Mouse (Mus musculus) forebrain, postnatal 0 days (tissue): ENCODE data around the gene Gdf2. TPM values are rescaled to one million over a fixed set of nuclear protein-coding genes. Genes with fewer than 3 reads are reported as not detected.
A peak's percentile ranks its signal among the peaks of the same experiment; 100 is the strongest.

Experiments
- ATAC-seq: fragments of 200-750 bp; cut with Nextera tagmentation; 2 replicates; pipeline ENCODE4 v1.8.0; 2017; ENCODE audit warnings: mild to moderate bottlenecking, moderate library complexity
- DNase-seq: peaks from one replicate; pipeline ENCODE4 v3.0.0-alpha.2; 2015
- H3K27ac ChIP-seq: fragments of 300-500 bp; sonication (generic); 2 replicates; pipeline ENCODE4 v1.5.1; 2014; ENCODE audit warnings: low read depth, mild to moderate bottlenecking, antibody characterized with exemption, low read length, moderate library complexity, mixed read lengths
- H3K27me3 ChIP-seq: fragments of 300-500 bp; sonication (generic); 2 replicates; pipeline ENCODE4 v1.6.1; 2014; ENCODE audit warnings: mild to moderate bottlenecking, low read length, mixed read lengths; ENCODE audit not compliant: insufficient read depth
- H3K36me3 ChIP-seq: fragments of 300-500 bp; sonication (generic); 2 replicates; pipeline ENCODE4 v1.6.1; 2014; ENCODE audit warnings: mild to moderate bottlenecking, moderate library complexity; ENCODE audit not compliant: insufficient read depth
- H3K4me1 ChIP-seq: fragments of 300-500 bp; sonication (generic); 2 replicates; pipeline ENCODE4 v1.6.1; 2014; ENCODE audit warnings: antibody characterized with exemption; ENCODE audit not compliant: insufficient read depth
- H3K4me2 ChIP-seq: fragments of 300-500 bp; sonication (generic); 2 replicates; pipeline ENCODE4 v1.6.1; 2014; ENCODE audit warnings: low read depth, mild to moderate bottlenecking, moderate library complexity
- H3K4me3 ChIP-seq: fragments of 300-500 bp; sonication (generic); 2 replicates; pipeline ENCODE4 v1.5.1; 2014; ENCODE audit warnings: low read depth, low read length, mixed read lengths
- H3K9ac ChIP-seq: fragments of 300-500 bp; sonication (generic); 2 replicates; pipeline ENCODE4 v1.6.1; 2014; ENCODE audit warnings: mild to moderate bottlenecking
- H3K9me3 ChIP-seq: fragments of 300-500 bp; sonication (generic); 2 replicates; pipeline ENCODE4 v1.6.1; 2016; ENCODE audit warnings: low read length
- CTCF ChIP-seq: sonication (generic); IDR thresholded peaks from 2 replicates; pipeline ENCODE4 v1.5.1; 2016; ENCODE audit warnings: antibody characterized with exemption, control low read depth, low read depth
- WGBS: fragments of 180-500 bp; shearing (Covaris S2); extraction: QIAGEN DNeasy Blood & Tissue Kit; methylation state at CpG from one replicate; pipeline ENCODE4 v1.1.7; 2014; 5-methylcytosine and 5-hydroxymethylcytosine counted together
- polyA plus RNA-seq: library from polyadenylated mRNA; unstranded; fragments of >200 nt; fragmentation: Nextera tagmentation; extraction: Ambion mirVana; gene quantifications from 2 replicates; pipeline ENCODE4 v1.2.1, GENCODE M21; 2015
- total RNA-seq: library from RNA; depleted of rRNA; stranded (reverse); fragments of >200 nt; gene quantifications from 2 replicates; pipeline ENCODE4 v1.2.3, GENCODE M21; 2014; rRNA removed

The Gdf2 gene
- total and polyA plus RNA-seq, 2 experiments from 2014 or later: 0.05 to 0.06 TPM

DNA sequence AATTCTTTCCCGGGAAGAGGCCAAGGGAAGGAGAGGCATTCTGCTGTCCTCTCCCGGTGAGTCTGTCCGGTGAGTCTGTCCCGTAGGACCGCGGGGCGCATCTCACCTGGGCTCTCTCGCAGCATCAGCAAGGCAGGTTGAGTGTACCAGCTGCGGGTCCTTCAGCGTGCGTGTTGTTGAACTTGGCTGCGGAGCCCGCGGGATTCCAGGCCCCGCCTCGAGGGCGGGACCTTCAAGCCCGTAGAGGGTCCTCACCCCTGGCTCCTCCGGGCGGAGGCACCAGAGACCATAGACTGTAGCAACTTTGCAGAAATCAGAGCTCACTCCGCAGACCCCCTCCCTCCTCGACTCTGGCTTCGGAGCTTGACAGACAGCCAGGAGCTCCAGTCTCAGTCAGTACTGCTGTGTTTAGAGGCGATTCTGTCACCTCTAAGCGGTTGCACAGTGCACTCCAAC, 37.8 kb downstream of the Gdf2 start, which contains the start of gene Zfp488:
Gene Zfp488 (minus strand): TSS at position 161 of the 456 bp plus-strand sequence.
- H3K9me3 ChIP-seq: no peaks in the 10 kb centered on the region
- H3K4me3 ChIP-seq: peak within 1 kb of the TSS; percentile 35
- H3K9ac ChIP-seq: peak within 1 kb of the TSS; percentile 35; the same call in 1 of the 2 replicates
- no peaks in the 10 kb centered on the region for H3K36me3 ChIP-seq
- H3K27ac ChIP-seq: no peak within 1 kb of the TSS
- DNase-seq (peak; percentile 36), ATAC-seq (peak; percentile 71)
- peak within 1 kb of the TSS; percentile 78 for H3K4me2 ChIP-seq
- H3K4me1 ChIP-seq: no peaks in the 10 kb centered on the region
- WGBS: 4% methylated on average over 25 of the region's 25 CpGs
- H3K27me3 ChIP-seq: no peaks in the 10 kb centered on the region
- TF ChIP-seq CTCF: no peak

DNA sequence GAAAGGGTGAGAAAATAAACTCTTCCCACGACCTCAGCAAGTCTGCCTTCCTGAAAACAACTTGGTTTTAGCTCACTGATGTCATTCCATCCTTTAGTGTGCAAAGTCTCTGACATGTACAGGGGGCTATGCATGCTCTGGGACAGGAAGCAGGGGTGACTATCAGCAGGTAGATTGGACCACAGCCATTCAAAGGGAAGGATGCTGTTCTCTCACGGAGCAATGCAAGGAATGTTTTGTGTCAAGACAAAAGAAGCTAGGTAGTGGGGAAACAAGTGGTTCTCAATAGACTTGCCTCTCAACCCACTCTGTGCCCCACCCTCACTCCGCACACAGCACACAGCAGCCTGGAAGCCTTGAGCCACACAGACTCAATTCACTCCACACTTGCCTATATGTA, 48.4 kb downstream of the Gdf2 start:
- WGBS: 33% methylated on average over 3 of the region's 3 CpGs
- no peak for TF ChIP-seq CTCF
- no peaks in the 10 kb centered on the region for H3K36me3 ChIP-seq
- DNase-seq (no peak), ATAC-seq (no peak)
- no peak overlapping the region for H3K4me3 ChIP-seq
- H3K4me2 ChIP-seq: no peak overlapping the region
- H3K9me3 ChIP-seq: no peaks in the 10 kb centered on the region
- H3K27ac ChIP-seq: no peak overlapping the region
- no peaks in the 10 kb centered on the region for H3K27me3 ChIP-seq
- H3K4me1 ChIP-seq: no peaks in the 10 kb centered on the region
- H3K9ac ChIP-seq: no peak overlapping the region

DNA sequence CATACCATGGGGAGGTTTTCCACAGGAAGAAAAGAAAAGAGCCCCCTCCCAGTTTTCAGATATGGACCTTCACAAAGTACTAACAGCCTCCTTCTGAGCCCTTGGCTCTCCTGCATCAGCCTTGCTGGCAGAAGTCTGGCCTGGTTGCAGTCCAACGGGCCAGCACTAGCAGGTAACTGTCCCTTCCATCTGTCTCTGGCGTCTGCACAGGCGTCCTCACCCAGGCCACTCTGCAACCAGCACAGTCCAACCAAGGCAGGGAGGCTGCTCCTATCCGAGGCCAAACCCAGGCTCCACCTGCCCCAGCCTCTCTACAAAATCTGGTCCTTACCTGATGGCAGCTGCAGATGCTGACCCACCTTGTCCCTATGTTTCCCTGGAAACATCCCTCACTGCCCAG, 51.1 kb downstream of the Gdf2 start:
- TF ChIP-seq CTCF: no peak
- H3K36me3 ChIP-seq: no peaks in the 10 kb centered on the region
- ATAC-seq (no peak), DNase-seq (no peak)
- no peaks in the 10 kb centered on the region for H3K27me3 ChIP-seq
- no peak overlapping the region for H3K9ac ChIP-seq
- H3K9me3 ChIP-seq: no peaks in the 10 kb centered on the region
- no peak overlapping the region for H3K4me2 ChIP-seq
- no peak overlapping the region for H3K27ac ChIP-seq
- 82% methylated on average over 4 of the region's 4 CpGs for WGBS
- no peaks in the 10 kb centered on the region for H3K4me1 ChIP-seq
- H3K4me3 ChIP-seq: no peak overlapping the region

DNA sequence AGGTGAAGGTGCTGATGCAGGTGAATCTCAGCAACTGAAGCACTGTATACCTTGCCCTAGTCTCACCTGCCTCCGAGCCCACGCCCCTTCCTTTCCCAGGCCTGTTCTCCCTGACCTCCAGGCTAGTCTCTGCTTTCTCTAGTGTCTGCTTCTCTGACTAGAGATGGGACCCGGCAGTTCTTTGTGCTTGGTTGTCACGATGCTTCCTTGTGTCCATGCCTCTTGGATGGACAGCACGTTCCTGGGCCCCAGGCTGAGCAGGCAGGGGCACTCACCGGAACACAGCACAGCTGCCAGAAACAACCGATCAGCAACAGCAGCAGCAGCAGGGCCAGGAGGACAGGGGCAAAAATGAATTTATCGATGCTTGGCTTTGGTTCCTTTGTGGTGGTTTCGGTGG, 52.2 kb downstream of the Gdf2 start:
- Histone ChIP-seq H3K9ac (no peak overlapping the region), H3K27me3 (no peaks in the 10 kb centered on the region), H3K27ac (no peak overlapping the region), H3K4me1 (no peaks in the 10 kb centered on the region), H3K4me3 (no peak overlapping the region), H3K4me2 (no peak overlapping the region), H3K9me3 (no peaks in the 10 kb centered on the region), H3K36me3 (no peaks in the 10 kb centered on the region)
- no peak for ATAC-seq
- WGBS: 90% methylated on average over 9 of the region's 9 CpGs
- DNase-seq: no peak
- no peak for TF ChIP-seq CTCF

DNA sequence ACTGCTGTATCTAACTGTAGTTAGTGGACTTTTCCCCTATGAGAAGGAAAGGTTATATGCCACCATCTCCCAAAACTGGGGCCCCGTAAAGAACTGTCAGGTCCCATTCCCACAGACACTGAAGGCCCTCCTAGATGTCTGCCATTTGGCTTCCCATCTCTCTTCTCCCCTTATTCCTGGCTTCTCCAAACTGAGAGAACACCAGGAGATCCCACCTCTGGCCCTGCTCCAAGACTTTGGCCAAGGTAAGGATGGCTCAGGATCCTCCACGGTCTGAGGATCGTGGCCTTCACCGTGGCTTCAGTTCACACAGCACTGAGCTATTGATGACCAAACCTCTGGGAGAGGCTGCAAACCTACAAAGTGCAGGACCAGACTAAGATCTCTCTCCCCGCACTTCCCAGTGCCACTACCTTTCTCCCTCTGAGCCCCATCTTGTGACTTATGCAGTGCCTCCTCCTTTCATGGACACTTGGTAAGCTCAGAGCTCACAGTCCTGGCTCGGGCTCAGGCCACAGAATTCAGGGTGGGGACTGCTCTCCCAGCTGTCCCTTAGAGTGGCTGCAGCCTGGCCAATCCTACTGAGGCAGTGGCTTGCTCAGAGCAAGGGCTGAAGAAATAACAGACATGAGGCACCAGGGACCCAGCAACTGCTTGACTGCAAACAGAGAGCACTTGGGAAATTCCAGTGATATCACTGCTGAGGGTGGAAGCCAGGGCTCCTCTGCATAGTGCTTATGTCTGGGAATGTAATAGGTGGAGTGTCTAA, 52.9 kb downstream of the Gdf2 start:
- H3K27me3 ChIP-seq: no peaks in the 10 kb centered on the region
- H3K4me3 ChIP-seq: no peak overlapping the region
- no peak overlapping the region for H3K9ac ChIP-seq
- ATAC-seq (no peak), DNase-seq (no peak)
- no peak overlapping the region for H3K4me2 ChIP-seq
- no peaks in the 10 kb centered on the region for H3K4me1 ChIP-seq
- 91% methylated on average over 6 of the region's 6 CpGs for WGBS
- no peak overlapping the region for H3K27ac ChIP-seq
- H3K9me3 ChIP-seq: no peaks in the 10 kb centered on the region
- TF ChIP-seq CTCF: no peak
- no peaks in the 10 kb centered on the region for H3K36me3 ChIP-seq

Other genes with a start within 250 kb of the Gdf2 start
- gene Gdf10, start 17.5 kb upstream of the Gdf2 start, total RNA-seq: 6.8 and 8.8 TPM in 2 replicates
- 9.6 and 10.6 TPM in 2 replicates for gene Gdf10, start 17.5 kb upstream of the Gdf2 start, polyA plus RNA-seq
- gene Rbp3, start 13.0 kb downstream of the Gdf2 start, total RNA-seq: 0.29 and 0.46 TPM in 2 replicates
- 0.16 and 0.34 TPM in 2 replicates for gene Rbp3, start 13.0 kb downstream of the Gdf2 start, polyA plus RNA-seq
- 1.3 and 1.8 TPM in 2 replicates for gene Zfp488, start 37.7 kb downstream of the Gdf2 start, total RNA-seq
- gene Zfp488, start 37.7 kb downstream of the Gdf2 start, polyA plus RNA-seq: 0.36 TPM in 2 replicates
- gene Gm30083, start 74.1 kb downstream of the Gdf2 start, total RNA-seq: not detected in 2 replicates
- not detected in 2 replicates for gene Gm30083, start 74.1 kb downstream of the Gdf2 start, polyA plus RNA-seq
- not detected in 2 replicates for gene Gm5460, start 75.7 kb downstream of the Gdf2 start, total RNA-seq
- not detected in 2 replicates for gene Gm5460, start 75.7 kb downstream of the Gdf2 start, polyA plus RNA-seq
- not detected in 2 replicates for gene Antxrl, start 111.7 kb downstream of the Gdf2 start, total RNA-seq
- gene Antxrl, start 111.7 kb downstream of the Gdf2 start, polyA plus RNA-seq: not detected in 2 replicates
- 0.14 and 0.54 TPM in 2 replicates for gene Anxa8, start 144.9 kb downstream of the Gdf2 start, total RNA-seq
- 0.40 and 0.63 TPM in 2 replicates for gene Anxa8, start 144.9 kb downstream of the Gdf2 start, polyA plus RNA-seq
- gene A630023A22Rik, start 161.7 kb downstream of the Gdf2 start, total RNA-seq: not detected in 2 replicates
- not detected in 2 replicates for gene A630023A22Rik, start 161.7 kb downstream of the Gdf2 start, polyA plus RNA-seq
- 0.08 and 0.19 TPM in 2 replicates for gene Npy4r, start 211.4 kb downstream of the Gdf2 start, total RNA-seq
- 0.05 and 0.10 TPM in 2 replicates for gene Npy4r, start 211.4 kb downstream of the Gdf2 start, polyA plus RNA-seq